Mouse (Mus musculus): Measurements from ENCODE around the gene Gzma. TPM values are rescaled to one million over a fixed set of nuclear protein-coding genes. Genes with fewer than 3 reads are reported as not detected.

Gene Gzma
- polyA plus RNA-seq, 1 experiment from 2014 or later: not detected

DNA sequence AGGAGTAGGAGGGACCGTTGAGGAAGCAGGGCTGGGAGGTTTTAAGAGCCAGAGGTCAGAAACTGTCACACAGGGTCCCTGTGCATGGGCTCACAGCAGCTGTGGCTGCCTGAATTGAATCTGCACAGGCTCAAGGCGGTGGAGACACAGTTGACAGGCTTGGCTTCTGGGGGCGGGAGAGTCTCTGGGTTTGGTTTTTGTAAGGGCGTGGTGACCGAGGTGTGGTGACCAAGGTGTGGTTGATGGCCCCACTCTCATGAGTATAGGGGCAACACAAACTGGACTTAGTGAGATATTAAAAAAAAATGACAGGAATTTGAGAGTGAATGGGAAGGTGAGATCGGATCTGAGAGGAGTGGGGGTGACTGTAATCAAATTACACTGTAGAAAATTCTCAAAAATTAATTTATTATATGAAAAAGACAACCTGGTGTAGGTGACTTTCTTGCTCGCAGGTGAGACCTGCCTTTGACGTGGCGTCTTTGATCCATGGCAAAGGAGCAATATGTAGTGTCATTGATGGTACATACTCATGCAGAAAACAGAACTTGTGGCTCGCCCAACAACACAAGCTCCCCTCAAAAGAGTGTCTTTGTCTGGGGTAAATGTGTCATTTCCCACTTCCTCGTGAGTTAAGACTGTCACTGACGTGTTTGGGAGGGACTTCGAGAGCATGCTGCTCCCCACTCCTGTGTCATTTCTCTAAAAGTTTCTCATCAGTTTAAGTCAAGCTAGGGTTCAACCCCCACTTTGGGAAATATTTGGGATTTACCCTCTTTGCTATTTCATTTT is 13.4 kb downstream of the Gzma start:
- no peak overlapping the region for H3K9ac ChIP-seq
- H3K27ac ChIP-seq (replicated peaks): no peak overlapping the region
- no peaks in the 10 kb centered on the region for H3K9me3 ChIP-seq
- no peaks in the 10 kb centered on the region for H3K4me1 ChIP-seq (replicated peaks)
- no peaks in the 10 kb centered on the region for H3K36me3 ChIP-seq
- no peak overlapping the region for H3K4me2 ChIP-seq
- H3K4me3 ChIP-seq: no peak overlapping the region
- no peaks in the 10 kb centered on the region for H3K27me3 ChIP-seq
- no peak for ATAC-seq (ENCODE audit: low read depth)
- 87% methylated on average over 13 of the region's 13 CpGs for WGBS

- Histone ChIP-seq H3K27ac (replicated peaks) (no peak overlapping the region), H3K9ac (no peak overlapping the region), H3K4me2 (no peak overlapping the region), H3K4me1 (replicated peaks) (no peaks in the 10 kb centered on the region), H3K9me3 (no peaks in the 10 kb centered on the region), H3K36me3 (no peaks in the 10 kb centered on the region), H3K4me3 (no peak overlapping the region), H3K27me3 (no peaks in the 10 kb centered on the region)
- WGBS: 80% methylated on average over 5 of the region's 5 CpGs
- ATAC-seq (ENCODE audit: low read depth): no peak
Measured at GRCm38 (mm10) chr13:113084732-113085131, 16.0 kb downstream of the Gzma start.

DNA sequence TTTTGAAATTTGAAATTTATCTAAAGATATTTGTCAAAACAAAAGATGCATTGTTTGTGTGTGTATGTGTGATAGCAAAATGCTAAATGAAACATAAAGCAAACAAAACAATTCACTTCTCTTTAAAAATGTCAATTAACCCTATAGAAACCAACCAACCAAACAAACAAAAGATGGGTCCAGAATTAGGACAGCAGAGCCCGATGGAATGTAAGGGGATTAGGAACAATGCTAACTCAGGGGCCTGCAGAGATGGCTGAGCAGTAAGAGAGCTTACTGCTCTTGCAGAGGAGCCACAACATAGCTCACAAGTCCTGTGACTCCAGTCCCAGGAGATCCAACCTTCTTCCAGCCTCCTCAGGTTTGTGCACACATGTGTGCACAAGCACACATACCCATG is 18.7 kb downstream of the Gzma start:
- WGBS: 39% methylated on average over 1 of the region's 1 CpGs
- Histone ChIP-seq H3K27ac (replicated peaks) (no peak overlapping the region), H3K4me3 (no peak overlapping the region)

GRCm38 (mm10) chr13:113079021-113079420 is 21.8 kb downstream of the Gzma start:
- Histone ChIP-seq H3K27ac (replicated peaks) (no peak overlapping the region), H3K4me1 (replicated peaks) (no peaks in the 10 kb centered on the region), H3K27me3 (no peaks in the 10 kb centered on the region), H3K9ac (no peak overlapping the region), H3K4me3 (no peak overlapping the region), H3K9me3 (no peaks in the 10 kb centered on the region), H3K4me2 (no peak overlapping the region), H3K36me3 (no peaks in the 10 kb centered on the region)
- ATAC-seq (ENCODE audit: low read depth): no peak
- 56% methylated on average over 9 of the region's 9 CpGs for WGBS

More for the DNA sequence above, 18.7 kb downstream of the Gzma start:
- H3K9me3 ChIP-seq: no peaks in the 10 kb centered on the region
- H3K4me2 ChIP-seq: no peak overlapping the region
- no peaks in the 10 kb centered on the region for H3K36me3 ChIP-seq
- ATAC-seq (ENCODE audit: low read depth): no peak
- no peaks in the 10 kb centered on the region for H3K27me3 ChIP-seq
- no peaks in the 10 kb centered on the region for H3K4me1 ChIP-seq (replicated peaks)
- no peak overlapping the region for H3K9ac ChIP-seq

GRCm38 (mm10) chr13:113064542-113064941 is 36.2 kb downstream of the Gzma start:
- 94% methylated on average over 9 of the region's 9 CpGs for WGBS

GRCm38 (mm10) chr13:113061746-113062145 is 39.0 kb downstream of the Gzma start:
- Histone ChIP-seq H3K27me3 (no peaks in the 10 kb centered on the region), H3K36me3 (no peaks in the 10 kb centered on the region), H3K4me2 (no peak overlapping the region), H3K9ac (no peak overlapping the region), H3K4me3 (no peak overlapping the region), H3K4me1 (replicated peaks) (no peaks in the 10 kb centered on the region), H3K27ac (replicated peaks) (no peak overlapping the region), H3K9me3 (no peaks in the 10 kb centered on the region)
- 90% methylated on average over 6 of the region's 6 CpGs for WGBS
- no peak for ATAC-seq (ENCODE audit: low read depth)

More at GRCm38 (mm10) chr13:113064542-113064941, 36.2 kb downstream of the Gzma start:
- Histone ChIP-seq H3K4me3 (no peak overlapping the region), H3K9ac (no peak overlapping the region), H3K27me3 (no peaks in the 10 kb centered on the region), H3K27ac (replicated peaks) (no peak overlapping the region), H3K36me3 (no peaks in the 10 kb centered on the region), H3K4me2 (no peak overlapping the region), H3K9me3 (no peaks in the 10 kb centered on the region), H3K4me1 (replicated peaks) (no peaks in the 10 kb centered on the region)
- ATAC-seq (ENCODE audit: low read depth): no peak

DNA sequence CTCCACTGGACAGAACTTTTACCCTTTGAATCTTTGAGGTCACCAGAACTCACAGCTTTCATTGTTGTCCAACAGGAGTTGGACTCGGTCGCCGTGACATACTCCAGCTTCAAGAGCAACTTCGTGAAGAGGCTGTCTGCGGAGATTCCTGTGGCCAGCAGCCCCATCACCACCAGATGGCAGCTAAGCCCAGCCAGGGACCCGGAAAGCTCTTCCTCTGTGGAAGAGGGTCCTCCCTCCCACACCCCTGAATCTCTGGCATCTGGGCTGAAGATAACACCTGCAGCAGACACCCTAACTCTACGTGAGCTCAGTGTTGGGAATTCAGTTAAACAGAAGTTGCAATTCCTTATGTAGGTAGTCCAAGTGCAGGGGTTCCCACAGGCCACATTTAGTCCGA is 45.0 kb downstream of the Gzma start:
- no peak for ATAC-seq (ENCODE audit: low read depth)
- Histone ChIP-seq H3K4me2 (no peak overlapping the region), H3K27ac (replicated peaks) (no peak overlapping the region), H3K9me3 (no peaks in the 10 kb centered on the region), H3K36me3 (no peaks in the 10 kb centered on the region), H3K27me3 (no peaks in the 10 kb centered on the region), H3K4me1 (replicated peaks) (no peaks in the 10 kb centered on the region), H3K4me3 (no peak overlapping the region), H3K9ac (no peak overlapping the region)
- 50% methylated on average over 8 of the region's 8 CpGs for WGBS

- Histone ChIP-seq H3K4me1 (replicated peaks) (no peaks in the 10 kb centered on the region), H3K9me3 (no peaks in the 10 kb centered on the region), H3K27ac (replicated peaks) (no peak overlapping the region), H3K36me3 (no peaks in the 10 kb centered on the region), H3K4me2 (no peak overlapping the region), H3K9ac (no peak overlapping the region), H3K4me3 (no peak overlapping the region), H3K27me3 (no peaks in the 10 kb centered on the region)
- no peak for ATAC-seq (ENCODE audit: low read depth)
- WGBS: 93% methylated on average over 8 of the region's 8 CpGs
Measured at GRCm38 (mm10) chr13:113054230-113054629, 46.6 kb downstream of the Gzma start.

- Histone ChIP-seq H3K27me3 (no peaks in the 10 kb centered on the region), H3K9ac (no peak overlapping the region), H3K4me2 (no peak overlapping the region), H3K4me1 (replicated peaks) (peaks cover 5% of the 10 kb centered on the region), H3K36me3 (no peaks in the 10 kb centered on the region), H3K9me3 (no peaks in the 10 kb centered on the region), H3K4me3 (no peak overlapping the region), H3K27ac (replicated peaks) (no peak overlapping the region)
- ATAC-seq (ENCODE audit: low read depth): no peak
- WGBS: 78% methylated on average over 3 of the region's 3 CpGs
Measured at GRCm38 (mm10) chr13:113047647-113048046, 53.1 kb downstream of the Gzma start.

DNA sequence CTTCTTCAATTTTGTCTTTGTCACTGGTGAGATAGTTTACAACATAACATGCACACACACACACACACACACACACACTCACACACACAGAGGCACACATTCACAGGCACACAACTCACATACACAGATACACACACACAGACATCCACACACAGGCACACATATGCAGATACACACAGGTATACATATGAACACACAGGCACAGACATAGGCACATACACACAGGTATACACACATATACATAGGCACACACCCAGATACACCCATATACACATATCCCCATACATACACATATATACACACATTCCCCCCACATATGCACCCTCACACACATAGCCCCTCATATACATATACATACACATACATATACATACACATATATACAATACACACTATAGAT is 53.8 kb downstream of the Gzma start:
- ATAC-seq (ENCODE audit: low read depth): peak; percentile 49
- Histone ChIP-seq H3K36me3 (no peaks in the 10 kb centered on the region), H3K9ac (no peak overlapping the region), H3K9me3 (no peaks in the 10 kb centered on the region), H3K4me1 (replicated peaks) (peaks cover 5% of the 10 kb centered on the region), H3K27ac (replicated peaks) (no peak overlapping the region), H3K4me3 (no peak overlapping the region), H3K4me2 (no peak overlapping the region), H3K27me3 (no peaks in the 10 kb centered on the region)

DNA sequence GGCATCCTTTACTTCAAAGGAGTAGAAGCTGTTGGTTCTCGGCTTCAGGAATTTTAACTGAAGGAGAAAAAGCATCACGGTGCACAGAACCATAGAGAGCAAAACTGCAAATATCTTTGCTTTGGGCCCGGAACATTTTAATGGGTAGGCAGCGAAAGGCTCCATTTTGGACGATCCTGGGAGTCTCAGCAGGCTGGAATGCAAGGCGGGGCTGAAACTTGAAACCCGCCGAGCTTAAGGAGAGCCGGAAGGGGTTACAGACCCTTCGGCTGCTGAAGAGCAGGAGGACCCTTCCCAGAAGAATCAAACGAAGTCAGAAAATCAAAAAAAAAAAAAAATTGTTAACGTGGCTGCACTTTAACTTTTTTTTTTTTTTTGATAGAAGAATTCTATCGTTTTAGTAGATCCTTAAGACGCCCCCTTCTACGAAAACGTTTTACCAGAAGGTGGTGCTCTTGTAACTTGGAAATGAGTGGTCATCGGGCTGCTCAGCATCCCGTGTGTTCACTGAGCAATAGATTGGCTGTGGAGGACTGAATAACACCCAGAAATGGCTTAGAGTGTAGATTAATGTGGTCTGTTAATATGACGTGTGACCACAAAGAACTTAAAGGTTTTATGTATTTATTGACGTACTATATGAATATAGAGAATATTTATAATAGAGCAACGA is 54.4 kb downstream of the Gzma start, which contains the start of gene Gpx8:
Gene Gpx8 (minus strand): TSS at position 200 of the 673 bp plus-strand sequence.
- H3K9me3 ChIP-seq: no peaks in the 10 kb centered on the region
- H3K4me3 ChIP-seq: peak within 1 kb of the TSS; percentile 43
- H3K4me1 ChIP-seq (replicated peaks): peaks cover 5% of the 10 kb centered on the region
- peak; percentile 89 for ATAC-seq (ENCODE audit: low read depth)
- 7% methylated on average over 21 of the region's 21 CpGs for WGBS
- peak within 1 kb of the TSS; percentile 49 for H3K9ac ChIP-seq
- no peaks in the 10 kb centered on the region for H3K36me3 ChIP-seq
- peak within 1 kb of the TSS; percentile 62 for H3K4me2 ChIP-seq
- H3K27me3 ChIP-seq: no peaks in the 10 kb centered on the region
- H3K27ac ChIP-seq (replicated peaks): no peak within 1 kb of the TSS; the same call in 1 of the 2 replicates

GRCm38 (mm10) chr13:113045458-113046110 is 55.2 kb downstream of the Gzma start:
- WGBS: 25% methylated on average over 18 of the region's 18 CpGs
- H3K36me3 ChIP-seq: no peaks in the 10 kb centered on the region
- no peak overlapping the region; the same call in 1 of the 2 replicates for H3K27ac ChIP-seq (replicated peaks)
- no peaks in the 10 kb centered on the region for H3K27me3 ChIP-seq
- peak overlapping the region; percentile 49 for H3K9ac ChIP-seq
- peaks cover 5% of the 10 kb centered on the region for H3K4me1 ChIP-seq (replicated peaks)
- H3K4me3 ChIP-seq: peak overlapping the region; percentile 43
- H3K9me3 ChIP-seq: no peaks in the 10 kb centered on the region
- ATAC-seq (ENCODE audit: low read depth): no peak
- peak overlapping the region; percentile 62 for H3K4me2 ChIP-seq

Data from neural tube, embryonic 13.5 days (tissue).